Mouse (Mus musculus) natural killer cell, adult 2 months (primary cell): ENCODE measurements around the gene Fntb.

Experiments used
- DNase-seq, 2 experiments: peaks; one replicate each; pipeline ENCODE4 v3.0.0; 2022; ENCODE audit warnings: low spot score in 2 of 2

The Fntb gene

DNA sequence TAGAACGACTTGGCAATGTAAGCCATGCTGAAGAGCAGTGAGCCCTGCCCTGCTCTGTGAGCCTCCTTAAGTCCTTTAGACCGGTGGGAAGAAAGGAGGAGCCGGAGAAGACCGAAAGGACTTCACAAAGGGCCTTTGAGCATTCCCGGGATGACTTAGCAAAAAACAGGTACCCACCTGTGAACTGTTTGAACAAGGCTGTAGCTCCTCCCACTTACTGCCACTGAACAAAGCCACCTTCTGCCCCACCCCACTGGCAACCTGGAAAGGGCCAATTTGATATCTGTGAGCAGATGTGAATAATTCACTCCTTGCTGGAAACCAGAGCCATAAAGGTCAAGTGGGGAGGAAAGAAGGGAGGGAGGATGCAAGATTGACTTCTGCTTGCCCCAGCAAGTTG, 30.0 kb downstream of the Fntb start, which contains the start of gene Gpx2:
Gene Gpx2, minus strand, starts transcription at position 205 of the 400 bp plus-strand sequence.
- DNase-seq: no peak

- DNase-seq: no peak
Observed at GRCm38 (mm10) chr12:76796938-76797539, 31.6 kb downstream of the Fntb start.

DNA sequence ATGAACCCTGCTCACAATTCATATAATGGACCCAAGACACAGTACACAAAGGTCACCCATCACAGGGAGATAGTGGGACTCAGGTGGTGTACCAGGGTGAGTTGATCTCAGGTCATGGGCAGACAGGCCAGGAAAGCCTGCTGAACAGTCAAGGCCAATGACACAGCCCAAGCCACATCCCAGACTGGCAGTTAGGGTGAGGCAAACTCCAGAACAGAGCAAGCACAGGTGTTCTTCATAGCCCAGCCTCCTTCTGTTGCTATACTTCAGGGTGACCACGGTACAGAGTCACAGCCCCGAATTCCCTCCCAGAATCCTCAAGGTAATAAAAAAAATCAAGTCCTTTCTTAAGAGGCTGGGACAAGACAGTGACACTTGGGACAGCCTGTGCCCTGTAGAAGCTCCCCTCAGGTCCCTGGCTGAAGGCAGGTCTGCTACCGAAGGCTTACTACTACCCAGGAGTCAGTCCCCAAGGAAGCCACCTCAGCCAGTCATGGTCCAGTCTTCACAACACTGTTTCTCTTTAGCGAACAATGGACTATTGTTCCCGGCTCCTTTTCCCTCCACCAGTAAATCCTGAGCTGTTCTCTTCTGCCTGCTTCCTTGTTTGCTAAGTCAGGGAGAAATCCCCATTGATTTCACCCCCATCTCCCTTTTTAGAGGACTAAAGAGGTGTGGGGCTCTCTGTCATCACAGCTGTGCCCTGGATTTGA, 32.8 kb downstream of the Fntb start:
- DNase-seq: no peak

DNA sequence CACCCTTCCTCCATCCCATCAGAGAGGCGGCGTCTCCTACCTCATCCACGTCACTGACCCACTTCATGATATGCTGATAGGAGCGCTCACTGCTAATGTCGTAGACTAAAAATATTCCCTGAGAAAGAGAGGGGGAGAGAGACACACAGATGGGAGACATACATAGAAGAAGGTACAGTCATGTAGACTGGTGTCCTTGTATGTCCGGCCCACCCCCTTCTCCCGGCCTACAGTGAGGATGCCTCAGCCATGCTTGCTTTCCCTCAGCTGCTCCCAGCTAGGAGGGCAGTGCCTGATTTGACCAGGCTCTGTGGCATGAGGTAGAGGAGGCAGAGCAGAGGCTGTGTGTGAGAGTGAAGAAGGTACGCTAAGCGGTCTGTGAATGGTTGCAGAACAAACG, 37.6 kb downstream of the Fntb start:
- DNase-seq: no peak

- DNase-seq: peak; percentile 10 to 37
Observed at GRCm38 (mm10) chr12:76803700-76804252, 38.4 kb downstream of the Fntb start.

DNA sequence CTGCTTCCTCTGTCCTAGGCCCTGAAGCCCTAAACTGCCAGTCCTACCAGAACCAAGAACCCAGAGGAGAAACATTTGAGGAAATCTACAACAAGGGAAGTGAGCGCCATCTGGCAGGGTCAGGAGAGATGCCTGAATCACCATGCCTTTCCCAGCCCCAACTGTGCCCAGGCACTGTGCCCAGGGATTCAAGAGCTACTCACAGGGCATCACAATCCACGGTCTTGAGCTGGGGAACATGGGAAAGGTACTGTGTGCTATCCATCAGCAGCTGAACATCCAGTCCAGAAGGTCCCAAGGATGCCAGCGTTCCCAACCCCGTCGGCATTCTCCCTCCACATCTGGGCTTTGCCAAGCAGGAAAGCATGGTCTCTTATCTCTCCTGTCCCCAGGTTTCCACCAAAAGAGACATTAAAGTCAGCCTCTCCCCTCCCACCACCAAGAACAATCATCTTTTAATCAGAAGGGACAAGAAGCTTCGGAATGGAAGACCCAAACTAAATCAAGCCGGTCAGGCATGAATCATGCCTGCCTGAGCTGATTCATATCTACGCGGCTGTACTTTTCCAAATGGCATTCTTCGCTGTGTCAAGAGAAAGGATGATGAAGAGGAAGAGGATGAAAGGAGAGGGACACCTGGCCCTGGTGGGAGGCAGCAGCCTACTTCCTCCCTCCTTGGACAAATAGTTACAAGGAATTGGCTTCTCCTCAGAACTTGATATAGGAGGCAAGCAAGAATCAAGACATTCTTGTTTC, 39.8 kb downstream of the Fntb start:
- no peak for DNase-seq

DNA sequence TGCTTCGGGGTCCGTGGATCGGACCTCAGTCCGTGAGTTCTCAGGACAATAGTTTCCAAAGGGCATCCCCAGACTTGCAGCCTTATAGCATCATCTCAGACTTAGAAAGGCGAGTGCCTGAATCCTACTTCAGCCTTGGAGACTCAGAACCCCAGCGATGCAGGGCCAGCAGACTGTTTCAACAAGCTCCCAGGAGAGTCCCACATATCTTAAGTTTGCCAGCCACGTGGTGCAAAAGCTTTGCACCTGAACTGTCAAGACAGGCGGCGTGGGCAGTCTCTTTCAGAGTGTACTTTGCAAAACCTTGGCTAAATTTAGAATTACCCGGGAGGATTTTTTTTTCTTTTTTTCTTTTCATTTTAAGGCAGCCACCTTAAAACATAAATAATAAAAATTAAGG, 42.4 kb downstream of the Fntb start:
- no peak for DNase-seq

GRCm38 (mm10) chr12:76810491-76810890, 45.1 kb downstream of the Fntb start:
- DNase-seq: no peak

DNA sequence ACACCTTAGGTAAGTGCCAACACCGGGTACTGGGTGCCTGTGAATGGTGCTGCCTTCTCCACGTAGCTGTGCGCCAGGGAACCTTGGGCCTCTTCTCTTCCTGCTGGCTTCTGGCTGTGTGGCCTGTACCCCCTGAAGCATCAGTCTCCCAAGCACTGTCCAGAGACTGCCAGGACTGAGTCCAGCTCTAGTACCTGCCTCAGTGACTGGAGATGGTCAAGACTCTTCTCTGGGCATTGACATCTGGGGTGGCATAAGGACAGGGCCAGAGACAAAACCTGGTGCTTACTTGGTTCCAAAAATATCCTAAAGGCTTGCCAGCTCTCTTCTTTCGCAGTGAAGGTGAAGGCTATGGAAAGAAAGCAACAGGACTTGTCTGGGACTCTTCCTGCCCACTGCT, 45.6 kb downstream of the Fntb start:
- DNase-seq: no peak

DNA sequence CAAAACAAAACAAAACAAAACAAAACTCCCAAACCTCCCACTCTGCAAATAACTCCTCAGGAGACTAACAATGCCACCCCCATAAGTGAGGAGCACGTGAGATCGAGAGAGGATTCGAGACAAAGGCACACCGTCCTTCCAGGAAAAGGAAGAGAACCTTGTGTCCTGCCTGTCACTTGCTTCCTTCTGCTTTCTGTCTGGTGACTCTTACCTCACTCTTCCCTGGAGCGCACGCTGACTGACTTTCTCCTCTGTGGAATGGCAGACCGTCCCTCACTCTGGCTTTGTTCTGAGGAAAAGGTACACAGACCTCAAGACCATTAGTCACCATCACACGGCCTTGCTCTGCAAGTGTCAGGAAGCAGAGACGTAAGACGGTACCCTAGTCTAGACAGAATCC, 48.2 kb downstream of the Fntb start:
- DNase-seq: no peak

DNA sequence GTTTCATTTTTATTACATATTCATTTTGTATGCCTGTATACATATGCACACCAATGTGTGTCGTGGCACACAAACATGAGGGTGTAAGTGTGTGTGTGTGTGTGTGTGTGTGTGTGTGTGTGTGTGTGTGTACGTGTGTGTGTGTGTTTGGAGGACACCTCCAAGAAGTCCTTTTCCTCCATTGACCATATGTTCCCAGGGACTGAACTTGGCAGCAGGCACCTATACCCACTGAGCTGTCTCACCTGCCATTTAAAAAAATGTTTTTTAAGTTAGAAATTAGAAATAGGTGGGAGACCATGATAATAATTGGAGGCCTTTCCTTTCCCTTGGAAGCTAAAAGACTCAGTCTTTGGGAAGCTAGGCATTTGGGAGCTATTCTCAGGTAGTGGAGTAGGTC, 48.7 kb downstream of the Fntb start:
- DNase-seq: no peak

- no peak for DNase-seq
Observed at GRCm38 (mm10) chr12:76816720-76817119, 51.3 kb downstream of the Fntb start.

DNA sequence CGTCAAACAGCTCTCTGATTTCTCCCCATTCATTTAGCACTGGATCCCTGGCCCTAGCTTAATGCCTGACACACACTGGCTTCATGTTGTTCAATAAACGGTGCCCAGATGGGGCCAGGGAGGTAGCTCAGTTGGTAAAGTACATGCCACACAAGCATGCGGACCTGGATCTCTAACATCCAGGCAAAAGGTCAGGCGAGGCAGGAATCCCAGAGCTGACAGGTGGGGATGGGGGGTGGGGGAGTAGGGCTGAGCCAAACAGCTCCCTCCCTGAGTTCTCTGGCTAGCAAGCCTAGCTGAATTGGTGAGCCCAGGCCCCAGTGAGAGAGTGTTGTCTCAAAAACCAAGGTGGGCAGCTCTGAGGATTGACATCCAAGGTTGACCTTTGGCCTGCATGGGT, 51.8 kb downstream of the Fntb start:
- no peak for DNase-seq

- no peak for DNase-seq
Observed at GRCm38 (mm10) chr12:76818120-76818519, 52.7 kb downstream of the Fntb start.

DNA sequence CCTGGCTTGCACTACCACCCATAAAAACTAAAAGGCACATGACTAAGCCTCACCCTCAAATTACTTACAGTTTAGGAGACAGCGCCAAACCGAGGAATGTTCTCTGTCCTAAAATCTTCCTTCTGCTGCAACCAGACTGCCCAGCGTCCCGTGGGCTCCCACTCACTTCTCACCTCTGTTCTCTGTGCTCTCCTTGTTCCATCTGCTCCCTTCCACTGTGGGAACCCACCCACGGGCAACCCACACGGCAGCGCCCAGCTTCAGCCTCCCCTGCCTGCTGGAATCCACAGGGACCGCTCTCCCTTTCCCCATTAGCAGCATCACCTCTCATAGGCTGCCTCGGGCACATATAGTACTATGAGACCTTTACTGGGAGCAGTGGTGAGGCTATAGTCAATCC, 53.5 kb downstream of the Fntb start:
- DNase-seq: no peak

GRCm38 (mm10) chr12:76819816-76820215, 54.4 kb downstream of the Fntb start:
- DNase-seq: no peak

GRCm38 (mm10) chr12:76820615-76821014, 55.2 kb downstream of the Fntb start:
- no peak for DNase-seq

DNA sequence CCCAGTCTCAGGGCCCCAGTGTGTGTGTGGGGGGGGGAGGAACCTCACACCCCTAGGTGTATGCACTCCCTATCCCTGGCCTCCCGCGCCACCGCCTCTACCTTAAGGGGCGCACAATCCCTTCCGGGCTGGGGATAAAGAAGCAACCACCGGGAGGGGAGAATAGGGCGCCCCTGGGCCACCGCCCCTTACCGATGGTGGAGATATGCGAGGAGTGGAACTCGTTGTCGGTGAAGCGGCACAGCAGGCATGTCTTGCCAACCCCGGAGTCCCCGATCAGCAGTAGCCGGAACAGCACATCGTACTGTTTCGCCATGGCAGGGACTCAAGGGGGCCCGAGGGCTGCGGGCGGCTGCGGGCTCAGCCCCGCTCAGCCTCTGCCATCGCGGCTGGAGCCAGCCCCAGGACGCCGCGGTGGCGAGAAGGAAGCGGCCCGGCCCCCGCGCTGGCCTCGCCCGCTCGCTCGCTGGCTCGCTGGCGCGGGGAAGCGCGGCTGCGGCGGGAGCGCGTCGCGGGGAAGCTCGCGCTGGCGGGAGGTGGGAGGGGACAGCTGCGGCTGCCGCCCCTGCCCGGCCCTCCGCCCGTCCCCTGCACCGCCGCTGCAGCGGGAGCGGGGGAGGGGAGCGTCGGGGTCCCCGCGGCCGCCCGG, 56.7 kb downstream of the Fntb start:
- DNase-seq: no peak

GRCm38 (mm10) chr12:76822651-76823041, 57.3 kb downstream of the Fntb start, which contains the start of gene Rab15:
TSS of gene Rab15 (minus strand) at chr12:76822908.
- DNase-seq: no peak

- DNase-seq: no peak
Observed at GRCm38 (mm10) chr12:76825283-76825682, 59.9 kb downstream of the Fntb start.

DNA sequence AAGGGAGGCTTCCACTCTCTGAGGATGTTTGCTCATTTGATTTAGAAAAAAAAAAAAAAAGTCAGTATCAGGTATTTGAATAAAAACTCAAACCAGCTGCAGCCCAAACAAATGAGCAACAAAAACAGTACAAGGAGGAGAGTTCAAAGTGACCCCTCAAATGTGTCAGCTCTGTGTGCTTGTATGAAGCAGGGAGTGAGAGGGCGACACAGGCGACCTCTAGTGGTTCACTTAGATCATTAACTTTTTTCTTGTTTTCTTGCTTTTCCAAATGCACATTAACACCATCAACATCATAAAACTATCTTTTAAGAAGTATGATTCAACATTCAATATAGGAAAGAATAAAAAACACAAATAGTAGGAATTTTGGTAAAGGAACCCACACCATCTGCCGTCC, 67.3 kb downstream of the Fntb start:
- DNase-seq: peak in 1 of 2 experiments; percentile 29
